Mouse (Mus musculus): ENCODE data around the gene Txnl4b. TPM values are rescaled to one million over a fixed set of nuclear protein-coding genes. Genes with fewer than 3 reads are reported as not detected.

Txnl4b gene
- 30.5 and 32.9 TPM in 2 replicates for polyA plus RNA-seq (2015; fragmentation: Nextera tagmentation; extraction: Ambion mirVana)

DNA sequence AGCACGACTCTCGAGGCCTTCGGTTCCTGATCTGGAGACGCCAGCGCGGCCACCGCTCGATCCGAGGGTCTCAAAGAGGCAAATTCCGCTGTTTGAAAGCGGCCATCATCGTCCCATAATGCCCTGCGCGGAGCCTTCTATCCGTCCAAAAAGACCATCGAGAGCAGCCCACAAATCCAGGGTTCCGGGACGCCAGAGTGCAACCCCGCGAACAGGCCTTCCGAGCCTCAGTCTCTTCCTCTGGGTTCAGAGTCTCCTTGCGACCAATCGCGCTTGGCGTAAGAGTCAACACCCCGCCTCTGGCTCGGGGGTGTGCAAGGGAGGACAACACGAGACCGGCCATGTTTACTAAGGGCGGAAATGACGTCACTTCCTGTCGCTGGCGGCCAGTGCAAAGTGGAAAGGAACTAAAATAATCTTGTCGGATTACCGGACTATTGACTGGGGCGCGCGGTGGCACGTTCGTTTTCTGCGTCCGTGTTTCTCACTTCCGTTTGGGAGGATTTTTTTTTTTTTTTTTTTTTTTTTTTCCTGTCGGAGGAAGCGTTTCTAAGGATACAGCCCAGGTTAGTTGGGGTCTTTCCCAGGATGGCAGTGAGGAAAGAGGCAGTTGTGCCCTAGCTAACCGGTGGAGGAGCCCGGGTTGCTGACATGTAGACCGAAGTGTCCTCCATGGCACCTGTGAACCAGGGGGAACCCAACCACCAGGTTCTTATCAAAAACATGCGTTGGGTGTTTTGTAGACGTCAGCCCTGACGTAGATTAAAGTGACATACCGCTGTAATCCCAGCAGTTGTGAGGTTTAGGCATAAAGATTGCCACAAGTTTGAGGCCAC lies at the start of gene Txnl4b, which contains the start of gene Dhx38:
TSS of gene Txnl4b (plus strand) at position 395 of the 836 bp plus-strand sequence.
TSS of gene Dhx38 (minus strand) at position 364 of the 836 bp plus-strand sequence.
- peaks cover 30% of the 10 kb centered on the region for H3K4me1 ChIP-seq (replicated peaks)
- H3K4me2 ChIP-seq = peak within 1 kb of the TSS; percentile 86
- H3K27me3 ChIP-seq = no peaks in the 10 kb centered on the region
- peaks cover 40% of the 10 kb centered on the region for H3K36me3 ChIP-seq
- H3K9ac ChIP-seq = peak within 1 kb of the TSS; percentile 95
- peak within 1 kb of the TSS; percentile 91 for H3K27ac ChIP-seq (replicated peaks)
- peak; percentile 100 for ATAC-seq (ENCODE audit: low read depth)
- peak within 1 kb of the TSS; percentile 94 for H3K4me3 ChIP-seq
- under 1% methylated on average over 52 of the region's 52 CpGs for WGBS
- H3K9me3 ChIP-seq = no peaks in the 10 kb centered on the region

DNA sequence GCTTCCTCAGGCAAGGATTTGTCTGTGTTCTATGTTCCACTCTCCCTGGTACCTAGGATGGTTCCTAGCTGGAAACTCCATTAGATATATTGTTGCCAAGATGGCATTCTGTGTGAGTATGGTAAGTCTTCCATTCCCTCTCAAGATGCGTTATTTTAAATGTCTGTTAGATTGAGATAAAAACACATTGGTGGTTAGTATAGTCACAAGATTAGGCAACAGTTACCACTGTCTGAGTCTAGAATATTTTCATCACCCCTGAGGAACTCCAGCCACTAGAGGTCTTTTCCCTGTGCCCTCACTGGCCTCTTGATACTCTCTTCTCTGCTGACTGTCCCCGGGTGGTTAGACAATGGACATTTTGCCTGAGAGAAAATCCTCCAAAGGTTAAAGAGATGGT lies 41.7 kb upstream of the Txnl4b start:
- Histone ChIP-seq H3K4me2 (no peak overlapping the region), H3K27ac (replicated peaks) (no peak overlapping the region), H3K9me3 (no peaks in the 10 kb centered on the region), H3K4me1 (replicated peaks) (no peaks in the 10 kb centered on the region), H3K27me3 (no peaks in the 10 kb centered on the region), H3K36me3 (no peaks in the 10 kb centered on the region), H3K4me3 (no peak overlapping the region), H3K9ac (no peak overlapping the region)
- ATAC-seq (ENCODE audit: low read depth) = no peak
- WGBS = 82% methylated on average over 2 of the region's 2 CpGs

DNA sequence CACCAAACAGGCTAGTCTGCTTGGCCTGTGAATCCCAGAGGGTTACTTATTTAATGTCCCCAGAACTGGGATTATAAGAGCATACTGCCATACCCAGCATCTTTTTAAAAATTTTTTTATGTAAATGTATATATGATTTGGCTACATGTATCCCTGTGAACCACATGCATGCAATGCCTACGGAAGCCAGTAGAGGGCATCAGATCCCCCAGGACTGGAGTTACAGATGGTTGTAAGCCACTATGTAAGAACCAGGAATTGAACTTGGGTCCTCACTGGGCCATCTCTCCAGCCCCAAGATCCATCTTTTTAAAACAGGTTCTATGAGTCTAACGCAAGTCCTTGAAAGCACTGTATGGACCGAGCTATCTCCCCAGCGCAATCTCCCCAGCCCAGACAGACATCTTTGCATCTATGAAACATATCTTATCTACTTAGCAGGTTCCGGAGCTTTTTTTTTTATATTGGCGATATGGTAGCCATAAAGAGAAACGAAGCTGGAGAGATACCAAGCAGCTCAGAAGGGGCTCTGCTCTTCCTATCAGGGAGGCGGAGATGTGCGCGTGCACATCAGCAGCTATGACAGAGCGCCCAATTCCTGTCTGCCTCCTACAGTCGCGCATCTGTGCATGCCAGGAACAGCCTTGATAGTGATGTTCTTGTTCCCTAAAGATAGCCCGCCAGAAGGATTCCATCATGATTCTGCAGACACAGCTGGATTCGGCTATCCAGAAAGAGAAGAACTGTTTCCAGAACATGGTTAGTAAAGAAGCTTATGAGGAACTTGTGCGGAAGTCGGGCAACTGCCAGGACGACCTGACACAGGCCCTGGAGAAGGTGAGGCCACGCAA lies 30.3 kb upstream of the Txnl4b start:
- Histone ChIP-seq H3K9ac (no peak overlapping the region), H3K4me1 (replicated peaks) (peaks cover 5% of the 10 kb centered on the region; the same call in 1 of the 2 replicates), H3K27me3 (no peaks in the 10 kb centered on the region), H3K36me3 (no peaks in the 10 kb centered on the region), H3K9me3 (no peaks in the 10 kb centered on the region), H3K4me2 (no peak overlapping the region), H3K27ac (replicated peaks) (no peak overlapping the region), H3K4me3 (no peak overlapping the region)
- 88% methylated on average over 19 of the region's 19 CpGs for whole genome bisulfite sequencing
- no peak for ATAC-seq (ENCODE audit: low read depth)

DNA sequence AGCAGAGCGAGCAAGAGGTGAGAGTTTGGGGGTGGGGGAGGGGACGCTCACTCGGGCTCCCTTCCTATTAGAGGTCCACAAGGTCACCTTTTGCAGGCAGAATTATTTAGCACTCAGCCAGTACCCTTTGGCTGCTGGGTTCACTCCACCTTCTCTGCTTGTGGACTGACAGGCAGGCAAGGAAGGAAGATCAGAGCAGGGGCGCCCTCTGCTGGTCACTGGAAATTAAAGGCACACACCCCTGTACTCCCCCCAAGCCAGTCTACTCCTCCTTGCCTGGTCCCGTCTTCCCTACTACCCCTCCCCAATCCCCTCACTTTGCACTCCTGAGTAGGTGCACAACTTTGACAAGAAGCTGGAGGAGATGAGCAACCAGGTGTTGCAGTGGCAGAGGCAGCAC lies 29.0 kb upstream of the Txnl4b start:
- peak; percentile 89 for ATAC-seq (ENCODE audit: low read depth)
- no peaks in the 10 kb centered on the region for H3K36me3 ChIP-seq
- peak overlapping the region; percentile 15; the same call in 1 of the 2 replicates for H3K27ac ChIP-seq (replicated peaks)
- H3K27me3 ChIP-seq = no peaks in the 10 kb centered on the region
- H3K4me1 ChIP-seq (replicated peaks) = peaks cover 5% of the 10 kb centered on the region; the same call in 1 of the 2 replicates
- H3K4me3 ChIP-seq = no peak overlapping the region
- H3K9me3 ChIP-seq = no peaks in the 10 kb centered on the region
- H3K9ac ChIP-seq = no peak overlapping the region
- WGBS = 5% methylated on average over 5 of the region's 5 CpGs
- H3K4me2 ChIP-seq = peak overlapping the region; percentile 29

DNA sequence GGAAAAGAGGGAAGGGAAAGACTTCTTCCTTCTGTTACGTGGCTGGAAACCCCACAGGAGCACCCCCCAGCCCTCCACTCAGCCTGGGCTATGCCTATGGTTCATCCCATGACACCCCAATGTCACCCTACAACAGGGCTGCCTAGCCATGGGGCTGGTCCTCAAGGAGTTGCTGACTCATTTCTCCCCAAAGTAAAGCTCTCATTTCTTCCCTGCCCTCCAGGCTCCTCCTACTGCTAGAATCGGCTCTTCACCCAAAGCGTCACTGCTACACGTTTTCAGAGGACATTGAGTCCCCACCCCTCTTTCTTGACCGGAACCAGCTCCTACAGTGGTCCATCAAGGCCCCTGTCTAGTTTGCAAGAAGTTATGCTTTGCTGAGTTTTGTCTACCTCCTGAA lies 23.5 kb upstream of the Txnl4b start:
- no peaks in the 10 kb centered on the region for H3K4me1 ChIP-seq (replicated peaks)
- H3K27ac ChIP-seq (replicated peaks) = no peak overlapping the region
- no peak for ATAC-seq (ENCODE audit: low read depth)
- H3K9me3 ChIP-seq = no peaks in the 10 kb centered on the region
- H3K9ac ChIP-seq = no peak overlapping the region
- H3K27me3 ChIP-seq = no peaks in the 10 kb centered on the region
- H3K4me2 ChIP-seq = no peak overlapping the region
- H3K36me3 ChIP-seq = peaks cover 15% of the 10 kb centered on the region
- WGBS = 78% methylated on average over 5 of the region's 5 CpGs
- no peak overlapping the region for H3K4me3 ChIP-seq

DNA sequence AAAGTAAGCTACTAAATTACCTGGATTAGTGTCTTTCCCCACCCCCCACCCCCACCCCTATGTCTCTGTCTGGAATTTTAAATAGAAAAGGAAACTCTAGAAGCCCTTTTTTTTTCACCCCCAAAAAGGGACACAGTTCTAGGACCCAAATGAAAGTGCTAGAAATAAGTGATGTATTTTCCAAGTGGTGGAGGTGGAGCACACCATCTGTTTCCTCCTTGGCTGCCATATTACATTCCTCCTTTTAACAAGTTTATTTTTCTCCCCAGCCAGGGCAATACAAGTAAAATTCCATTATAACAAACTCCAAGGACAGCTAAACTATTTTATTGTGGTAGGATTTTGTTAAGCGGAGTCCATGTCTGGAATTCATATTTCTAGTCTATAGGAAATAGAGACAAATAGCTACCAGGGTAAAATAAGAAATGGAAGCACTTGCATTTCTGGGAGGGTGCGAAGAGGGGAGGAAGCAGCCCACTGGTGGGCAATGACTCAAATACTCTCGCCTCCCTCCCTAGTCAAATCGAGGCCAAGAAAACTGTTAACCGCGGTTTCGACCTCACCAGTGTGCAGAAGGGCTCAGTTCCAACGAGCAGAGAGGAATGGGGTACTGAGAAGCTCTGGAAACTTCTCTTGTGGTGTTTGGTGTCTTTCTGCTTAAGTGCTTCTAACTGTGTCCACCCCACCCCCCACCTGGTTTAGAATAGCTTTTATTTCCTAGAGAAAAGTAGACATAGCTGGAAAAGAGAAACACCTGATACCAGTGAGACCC lies 22.8 kb upstream of the Txnl4b start:
- Histone ChIP-seq H3K9me3 (no peaks in the 10 kb centered on the region), H3K27me3 (no peaks in the 10 kb centered on the region), H3K4me3 (no peak overlapping the region), H3K4me1 (replicated peaks) (no peaks in the 10 kb centered on the region), H3K36me3 (peaks cover 22% of the 10 kb centered on the region), H3K4me2 (no peak overlapping the region), H3K27ac (replicated peaks) (no peak overlapping the region), H3K9ac (no peak overlapping the region)
- 87% methylated on average over 8 of the region's 8 CpGs for WGBS
- ATAC-seq (ENCODE audit: low read depth) = no peak

DNA sequence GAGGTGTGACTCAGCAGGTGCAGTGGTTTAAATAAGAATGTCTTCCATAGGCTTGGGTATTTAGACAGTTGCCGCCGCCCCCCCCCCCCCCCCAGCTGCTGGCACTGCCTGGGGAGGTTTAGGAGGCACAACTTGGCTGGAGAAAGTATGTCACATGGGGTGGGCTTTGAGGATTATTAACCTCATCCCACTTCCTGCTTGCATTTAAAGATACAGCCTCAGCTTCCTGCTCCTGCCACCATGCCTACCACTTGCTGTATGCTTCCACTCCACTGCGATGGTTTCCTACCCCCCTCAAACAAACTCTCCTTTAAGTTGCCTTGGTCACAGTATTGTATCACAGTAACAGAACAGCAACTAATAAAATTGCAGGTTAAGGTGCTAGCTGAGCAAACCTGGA lies 21.6 kb upstream of the Txnl4b start:
- Histone ChIP-seq H3K9ac (no peak overlapping the region), H3K36me3 (peaks cover 34% of the 10 kb centered on the region), H3K9me3 (no peaks in the 10 kb centered on the region), H3K4me1 (replicated peaks) (no peaks in the 10 kb centered on the region), H3K27ac (replicated peaks) (no peak overlapping the region), H3K27me3 (no peaks in the 10 kb centered on the region), H3K4me3 (no peak overlapping the region), H3K4me2 (no peak overlapping the region)
- no peak for ATAC-seq (ENCODE audit: low read depth)
- WGBS = 53% methylated on average over 2 of the region's 3 CpGs

DNA sequence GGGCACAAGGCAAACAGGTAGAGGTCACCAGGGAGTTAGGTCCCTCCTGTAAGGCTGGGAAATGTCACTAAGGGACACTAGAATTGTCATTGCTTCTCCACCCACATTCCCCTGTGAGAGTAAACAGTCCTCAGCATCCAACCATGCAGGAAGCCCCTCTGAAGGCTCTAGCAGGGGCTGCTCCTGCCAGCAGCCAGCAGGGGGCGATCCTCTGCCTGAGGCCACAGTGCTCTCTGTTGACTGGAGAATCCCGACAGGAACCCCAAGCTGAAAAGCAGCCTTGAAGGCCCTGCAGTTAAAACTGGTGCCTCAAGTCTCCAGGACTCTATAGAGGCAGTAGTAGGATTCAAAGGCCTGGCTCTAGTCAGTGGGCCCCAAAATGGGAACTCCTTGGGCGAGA lies 14.0 kb upstream of the Txnl4b start:
- Histone ChIP-seq H3K36me3 (peaks cover 100% of the 10 kb centered on the region), H3K27me3 (no peaks in the 10 kb centered on the region), H3K9me3 (no peaks in the 10 kb centered on the region), H3K4me2 (no peak overlapping the region), H3K9ac (no peak overlapping the region), H3K4me1 (replicated peaks) (no peaks in the 10 kb centered on the region), H3K4me3 (no peak overlapping the region), H3K27ac (replicated peaks) (no peak overlapping the region)
- ATAC-seq (ENCODE audit: low read depth) = no peak
- WGBS = 39% methylated on average over 3 of the region's 3 CpGs

DNA sequence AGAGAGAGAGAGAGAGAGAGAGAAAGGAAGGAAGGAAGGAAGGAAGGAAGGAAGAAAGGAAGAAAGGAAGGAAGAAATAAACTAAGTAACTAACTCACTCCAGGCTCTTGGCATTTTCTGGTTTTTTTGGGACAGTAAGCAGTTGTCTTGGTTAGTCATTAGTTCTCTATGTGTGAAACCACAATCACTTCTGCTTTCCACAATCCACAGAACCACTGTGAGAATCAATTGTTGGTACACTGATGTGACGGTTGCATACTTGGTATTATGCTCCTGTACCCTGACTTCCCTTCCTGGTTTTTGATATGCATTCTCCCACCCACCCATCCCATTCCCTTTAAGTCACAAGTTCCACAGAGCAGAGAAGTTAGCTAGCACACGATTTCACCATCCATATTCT lies 1.8 kb upstream of the Txnl4b start:
- H3K36me3 ChIP-seq = peaks cover 41% of the 10 kb centered on the region
- H3K9ac ChIP-seq = no peak overlapping the region
- WGBS = 77% methylated on average over 2 of the region's 2 CpGs
- no peaks in the 10 kb centered on the region for H3K9me3 ChIP-seq
- H3K27ac ChIP-seq (replicated peaks) = no peak overlapping the region
- ATAC-seq (ENCODE audit: low read depth) = no peak
- peak overlapping the region; percentile 86 for H3K4me2 ChIP-seq
- H3K4me1 ChIP-seq (replicated peaks) = peaks cover 30% of the 10 kb centered on the region
- H3K27me3 ChIP-seq = no peaks in the 10 kb centered on the region
- 0 out of 2 replicates have a peak overlapping the region, but pooled peaks have one; percentile 94 for H3K4me3 ChIP-seq

DNA sequence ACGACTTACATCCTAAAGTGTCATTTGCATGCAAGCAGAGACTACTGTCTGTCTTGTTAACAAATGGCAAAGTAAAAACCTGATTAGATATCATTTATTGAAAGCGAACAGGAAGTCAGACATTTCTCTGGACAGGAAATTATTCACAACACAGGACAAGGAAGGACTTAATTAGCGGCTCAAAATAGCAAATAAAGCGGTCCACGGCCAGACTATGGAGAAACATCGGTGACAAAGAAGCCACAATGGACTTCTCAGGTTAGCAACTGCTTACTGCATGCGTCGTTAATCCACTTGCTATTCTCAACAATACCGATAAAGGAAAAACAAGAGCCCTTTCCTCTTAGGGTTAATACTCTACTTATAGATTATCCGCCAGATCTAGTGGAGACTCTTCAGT lies 926 bp upstream of the Txnl4b start:
- no peak for ATAC-seq (ENCODE audit: low read depth)
- Histone ChIP-seq H3K27me3 (no peaks in the 10 kb centered on the region), H3K4me3 (peak overlapping the region; percentile 94), H3K27ac (replicated peaks) (peak overlapping the region; percentile 91), H3K9ac (peak overlapping the region; percentile 95), H3K4me1 (replicated peaks) (peaks cover 30% of the 10 kb centered on the region), H3K36me3 (peaks cover 40% of the 10 kb centered on the region), H3K9me3 (no peaks in the 10 kb centered on the region), H3K4me2 (peak overlapping the region; percentile 86)
- 6% methylated on average over 10 of the region's 10 CpGs for WGBS

DNA sequence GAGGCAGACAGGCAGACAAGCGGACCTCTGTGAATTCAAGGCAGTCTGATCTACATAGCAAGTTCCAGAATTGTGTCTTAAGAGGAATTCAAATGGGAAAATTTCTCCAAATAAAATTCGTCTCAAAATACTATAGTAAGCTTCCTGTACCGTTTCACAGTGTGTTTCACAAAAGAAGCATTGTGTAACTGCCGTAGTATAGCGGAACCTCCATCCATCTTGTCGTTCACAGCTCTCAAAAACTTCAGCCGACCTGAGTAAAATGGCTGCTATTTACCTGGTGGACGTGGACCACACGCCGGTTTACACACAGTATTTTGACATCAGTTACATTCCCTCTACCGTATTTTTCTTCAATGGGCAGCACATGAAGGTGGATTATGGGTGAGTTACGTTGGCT lies 5.4 kb downstream of the Txnl4b start:
- no peak overlapping the region for H3K4me3 ChIP-seq
- ATAC-seq (ENCODE audit: low read depth) = no peak
- no peak overlapping the region for H3K27ac ChIP-seq (replicated peaks)
- H3K4me1 ChIP-seq (replicated peaks) = peaks cover 12% of the 10 kb centered on the region
- H3K9me3 ChIP-seq = no peaks in the 10 kb centered on the region
- no peak overlapping the region for H3K9ac ChIP-seq
- no peak overlapping the region for H3K4me2 ChIP-seq
- 89% methylated on average over 12 of the region's 12 CpGs for WGBS
- no peaks in the 10 kb centered on the region for H3K27me3 ChIP-seq
- peaks cover 33% of the 10 kb centered on the region for H3K36me3 ChIP-seq

All from neural tube, embryonic 13.5 days (tissue).